Mouse (Mus musculus) cerebellum, postnatal 4 days (tissue): Measurements from ENCODE around the gene Defa30.
"Not testable (repeated sequence)": the region's sequence is repeated elsewhere in the genome, so short reads cannot be mapped to it uniquely, and the experiment has no call there.

Source experiments
- DNase-seq, 2 experiments: peaks; one replicate each; pipeline ENCODE4 v3.0.0; 2022; ENCODE audit warnings: low spot score in 2 of 2, mixed read lengths in 1 of 2

Defa30 gene

DNA sequence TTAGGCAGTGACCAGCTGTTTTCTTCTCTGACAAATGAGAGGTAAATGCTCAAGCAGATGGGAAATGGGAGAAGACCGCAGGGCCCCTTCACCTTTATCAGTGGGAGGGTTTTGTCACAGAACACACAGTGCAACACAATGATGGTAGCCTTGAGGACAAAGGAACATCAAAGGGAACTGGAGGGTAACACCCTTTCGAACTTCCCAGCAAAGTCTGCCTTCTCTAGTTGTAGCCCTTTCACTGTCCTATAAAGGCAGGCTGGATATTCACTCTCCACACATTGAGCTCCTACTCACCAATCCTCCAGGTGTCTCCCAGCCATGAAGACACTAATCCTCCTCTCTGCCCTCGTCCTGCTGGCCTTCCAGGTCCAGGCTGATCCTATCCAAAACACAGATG lies at the start of gene Defa30:
Gene Defa30 (plus strand): TSS at position 301 of the 400 bp plus-strand sequence.
- DNase-seq = not testable (repeated sequence)

- DNase-seq = no peak
Measured at GRCm38 (mm10) chr8:21093106-21093505, 41.3 kb upstream of the Defa30 start.

GRCm38 (mm10) chr8:21095950-21096349 lies 38.5 kb upstream of the Defa30 start, which contains the start of gene Gm14851:
Gene Gm14851 (minus strand): TSS chr8:21096050.
- not testable (repeated sequence) for DNase-seq

DNA sequence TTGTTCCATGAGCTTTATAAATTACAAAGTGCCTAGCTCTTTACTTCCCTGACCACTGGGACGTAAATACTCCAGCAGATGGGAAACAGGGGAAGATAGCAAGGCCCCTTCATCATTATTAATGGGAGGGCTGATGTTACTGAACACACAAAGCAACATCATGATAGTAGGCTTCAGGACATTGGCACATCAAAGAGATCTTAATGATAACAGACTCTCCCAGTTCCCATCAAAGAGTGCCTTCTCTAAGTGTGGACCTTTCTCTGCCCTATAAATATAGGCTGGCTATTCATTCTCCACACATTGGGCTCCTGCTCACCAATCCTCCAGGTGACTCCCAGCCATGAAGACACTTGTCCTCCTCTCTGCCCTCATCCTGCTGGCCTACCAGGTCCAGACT lies 27.5 kb downstream of the Defa30 start, which contains the start of gene Defa22:
Gene Defa22 (plus strand): TSS at position 301 of the 400 bp plus-strand sequence.
- DNase-seq = not testable (repeated sequence)
